Mouse (Mus musculus) liver, embryonic 14.5 days (tissue): ENCODE measurements around the gene Chrna1. TPM values are rescaled to one million over a fixed set of nuclear protein-coding genes. Genes with fewer than 3 reads are reported as not detected.

Source experiments
- ATAC-seq: fragments of 200-750 bp; cut with Nextera tagmentation; 2 replicates; pipeline ENCODE4 v1.8.0; 2017; ENCODE audit warnings: moderate number of reproducible peaks, mild to moderate bottlenecking, moderate library complexity; ENCODE audit not compliant: insufficient read depth
- DNase-seq, 3 experiments: peaks; one replicate each; pipeline ENCODE4 v3.0.0-alpha.2; 2012 to 2013; ENCODE audit warnings: low read depth in 3 of 3, low spot score in 3 of 3
- H3K27ac ChIP-seq: fragments of 300-500 bp; sonication (generic); 2 replicates; pipeline ENCODE4 v1.5.1; 2014; ENCODE audit warnings: moderate library complexity, mild to moderate bottlenecking, control low read depth, inconsistent platforms
- H3K27me3 ChIP-seq: fragments of 300-500 bp; sonication (generic); 2 replicates; pipeline ENCODE4 v1.6.1; 2014; ENCODE audit warnings: mild to moderate bottlenecking, low read length, moderate library complexity; ENCODE audit not compliant: control insufficient read depth, insufficient read depth
- H3K36me3 ChIP-seq: fragments of 300-500 bp; sonication (generic); replicated peaks from 2 replicates; pipeline ENCODE4 v1.6.1; 2014; ENCODE audit warnings: low read depth; ENCODE audit not compliant: control insufficient read depth, insufficient read depth
- H3K4me1 ChIP-seq, 2 experiments: fragments of 200-500 bp in 1 of 2; fragments of 300-500 bp in 1 of 2; sonication (generic) in 1 of 2; replicated peaks; 2 replicates each; pipeline ENCODE4 v1.6.1; 2012 to 2014; ENCODE audit warnings: antibody characterized with exemption in 1 of 2, inconsistent platforms in 1 of 2, low read length in 1 of 2; ENCODE audit not compliant: control insufficient read depth in 2 of 2, insufficient read depth in 2 of 2
- H3K4me2 ChIP-seq: fragments of 300-500 bp; sonication (generic); 2 replicates; pipeline ENCODE4 v1.6.1; 2014; ENCODE audit warnings: low read depth, mild to moderate bottlenecking, control low read depth, moderate library complexity
- H3K4me3 ChIP-seq, 2 experiments: fragments of 200-500 bp in 1 of 2; fragments of 300-500 bp in 1 of 2; sonication (generic) in 1 of 2; 2 replicates each; pipeline ENCODE4 v1.5.1; 2012 to 2014; ENCODE audit warnings: low read depth in 2 of 2, low read length in 2 of 2, mild to moderate bottlenecking in 2 of 2, control low read depth in 1 of 2, inconsistent platforms in 1 of 2, moderate library complexity in 1 of 2; ENCODE audit not compliant: insufficient read depth in 1 of 2
- H3K9ac ChIP-seq: fragments of 300-500 bp; sonication (generic); replicated peaks from 2 replicates; pipeline ENCODE4 v1.6.1; 2014; ENCODE audit warnings: mild to moderate bottlenecking, control low read depth, moderate library complexity
- H3K9me3 ChIP-seq: fragments of 300-500 bp; sonication (generic); 2 replicates; pipeline ENCODE4 v1.6.1; 2016; ENCODE audit warnings: low read length, mixed read lengths; ENCODE audit not compliant: control insufficient read depth
- CTCF ChIP-seq: IDR thresholded peaks from 2 replicates; pipeline ENCODE4 v1.5.1; 2016; ENCODE audit warnings: antibody characterized with exemption, low read depth, control low read depth
- EP300 ChIP-seq: IDR thresholded peaks from 2 replicates; pipeline ENCODE4 v1.6.1; 2016; ENCODE audit warnings: antibody characterized with exemption, low read depth
- WGBS: fragments of 180-500 bp; shearing (Covaris S2); extraction: QIAGEN DNeasy Blood & Tissue Kit; methylation state at CpG from one replicate; pipeline ENCODE4 v1.1.7; 2014; ENCODE audit not compliant: insufficient replicate concordance; 5-methylcytosine and 5-hydroxymethylcytosine counted together
- polyA plus RNA-seq, 2 experiments: library from polyadenylated mRNA; depleted of rRNA in 1 of 2; stranded (reverse) in 1 of 2; unstranded in 1 of 2; fragments of >200 nt; fragmentation: Nextera tagmentation in 1 of 2; extraction: Ambion mirVana in 1 of 2; gene quantifications; 2 replicates each; pipeline versions ENCODE4 v1.2.1 to v1.2.3; 2012 to 2014

Chrna1 gene
- polyA plus RNA-seq, 2 experiments = 0.01 to 0.10 TPM

DNA sequence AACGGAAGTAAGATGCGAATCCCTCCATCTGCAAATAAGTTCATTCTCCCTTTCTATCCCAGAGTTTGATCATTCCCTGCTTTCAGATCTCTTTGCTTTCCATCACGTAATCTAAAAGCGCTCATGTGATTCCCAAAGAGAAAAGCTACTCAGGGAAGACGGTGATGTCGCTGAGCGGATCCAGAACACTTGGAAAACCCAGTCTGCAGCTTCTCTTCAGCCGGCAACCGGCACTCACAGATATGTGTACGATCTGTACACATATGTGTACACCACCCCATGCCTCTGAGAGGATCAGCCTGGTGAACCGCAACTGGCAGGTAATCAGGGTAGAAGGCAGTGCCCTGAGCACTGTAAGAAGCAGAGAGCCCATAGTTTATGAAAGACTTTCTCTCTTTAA is 52.2 kb downstream of the Chrna1 start:
- WGBS = 83% methylated on average over 11 of the region's 11 CpGs
- peaks cover 14 to 32% of the 10 kb centered on the region in 2 experiments for H3K4me1 ChIP-seq
- no peak overlapping the region for H3K27ac ChIP-seq
- H3K27me3 ChIP-seq = peaks cover 6% of the 10 kb centered on the region; the same call in 1 of the 2 replicates
- peak overlapping the region; percentile 76 for H3K4me2 ChIP-seq
- DNase-seq (no peak), ATAC-seq (no peak)
- H3K9me3 ChIP-seq = no peaks in the 10 kb centered on the region
- H3K36me3 ChIP-seq = no peaks in the 10 kb centered on the region
- H3K9ac ChIP-seq = no peak overlapping the region
- TF ChIP-seq CTCF (no peak), EP300 (no peak)
- no peak overlapping the region for H3K4me3 ChIP-seq

DNA sequence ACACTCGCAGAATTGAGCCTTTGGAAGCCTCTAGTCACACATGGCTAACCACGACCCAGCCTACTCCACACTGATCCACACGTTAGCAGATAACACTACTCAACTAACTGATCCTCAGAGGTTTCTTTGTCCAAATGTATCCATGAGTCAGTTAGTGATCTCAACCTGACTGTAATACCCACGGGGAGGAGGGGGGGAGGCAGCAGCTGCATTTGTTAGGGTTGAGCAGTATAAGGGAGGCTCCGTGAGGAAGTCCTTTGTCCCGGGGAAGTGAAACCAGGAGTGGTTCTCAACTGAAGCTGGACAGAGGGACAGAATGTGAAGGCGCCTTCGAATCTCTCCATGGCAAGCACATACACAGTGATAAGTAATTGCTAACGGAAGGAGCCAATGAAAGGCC is 53.4 kb downstream of the Chrna1 start:
- no peak for ATAC-seq
- Histone ChIP-seq H3K4me2 (no peak overlapping the region), H3K36me3 (no peaks in the 10 kb centered on the region), H3K9ac (no peak overlapping the region), H3K27me3 (peaks cover 6% of the 10 kb centered on the region; the same call in 1 of the 2 replicates), H3K27ac (no peak overlapping the region), H3K4me1 (peaks cover 17 to 35% of the 10 kb centered on the region in 2 experiments), H3K4me3 (no peak overlapping the region), H3K9me3 (no peaks in the 10 kb centered on the region)
- TF ChIP-seq EP300 (no peak), CTCF (no peak)
- 40% methylated on average over 9 of the region's 9 CpGs for WGBS
- no peak for DNase-seq

GRCm38 (mm10) chr2:73522891-73523290 is 57.2 kb downstream of the Chrna1 start:
- Histone ChIP-seq H3K4me2 (no peak overlapping the region), H3K27ac (no peak overlapping the region), H3K27me3 (peaks cover 3% of the 10 kb centered on the region; the same call in 1 of the 2 replicates), H3K4me3 (no peak overlapping the region), H3K9me3 (no peaks in the 10 kb centered on the region), H3K36me3 (no peaks in the 10 kb centered on the region), H3K9ac (no peak overlapping the region), H3K4me1 (peaks cover 3 to 19% of the 10 kb centered on the region in 2 experiments; a peak in 3 of 4 replicates)
- TF ChIP-seq EP300 (no peak), CTCF (no peak)
- ATAC-seq (no peak), DNase-seq (no peak)
- WGBS = 54% methylated on average over 8 of the region's 8 CpGs

DNA sequence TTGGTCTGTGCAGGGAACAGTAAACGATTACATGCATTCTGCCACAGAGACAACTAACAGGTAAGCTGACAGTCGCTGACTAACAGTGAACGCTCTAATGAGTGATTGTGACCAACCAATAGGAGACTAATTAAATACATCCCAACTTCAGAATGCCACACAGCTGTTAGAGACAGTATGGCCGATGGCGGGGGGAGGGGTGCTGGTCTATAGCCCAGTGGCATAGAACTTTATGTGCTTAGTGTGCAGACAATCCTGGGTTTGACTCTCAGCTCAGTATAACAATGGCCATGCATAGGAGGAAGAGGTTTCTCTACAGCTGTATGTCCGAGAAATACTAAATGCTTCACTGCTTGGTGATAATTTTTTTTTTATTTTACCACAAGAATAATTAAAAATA is 57.8 kb downstream of the Chrna1 start:
- no peak overlapping the region for H3K4me2 ChIP-seq
- H3K4me1 ChIP-seq = peaks cover 3 to 19% of the 10 kb centered on the region in 2 experiments; a peak in 3 of 4 replicates
- no peak overlapping the region for H3K4me3 ChIP-seq
- no peak overlapping the region for H3K27ac ChIP-seq
- no peak overlapping the region for H3K9ac ChIP-seq
- no peak for ATAC-seq
- WGBS = 55% methylated on average over 6 of the region's 6 CpGs
- TF ChIP-seq CTCF (no peak), EP300 (no peak)
- no peaks in the 10 kb centered on the region for H3K9me3 ChIP-seq
- no peak for DNase-seq
- H3K36me3 ChIP-seq = no peaks in the 10 kb centered on the region
- no peaks in the 10 kb centered on the region; the same call in 1 of the 2 replicates for H3K27me3 ChIP-seq

GRCm38 (mm10) chr2:73521737-73522136 is 58.4 kb downstream of the Chrna1 start:
- WGBS = 14% methylated on average over 5 of the region's 5 CpGs
- no peaks in the 10 kb centered on the region for H3K27me3 ChIP-seq
- DNase-seq (no peak), ATAC-seq (no peak)
- peaks cover 3 to 16% of the 10 kb centered on the region in 2 experiments; a peak in 3 of 4 replicates for H3K4me1 ChIP-seq
- no peaks in the 10 kb centered on the region for H3K36me3 ChIP-seq
- no peak overlapping the region for H3K4me2 ChIP-seq
- no peak overlapping the region for H3K27ac ChIP-seq
- H3K9ac ChIP-seq = no peak overlapping the region
- no peak for TF ChIP-seq EP300
- TF ChIP-seq CTCF = no peak
- H3K9me3 ChIP-seq = no peaks in the 10 kb centered on the region
- no peak overlapping the region for H3K4me3 ChIP-seq
